Mouse (Mus musculus): ENCODE data around the gene Sppl3. TPM values are rescaled to one million over a fixed set of nuclear protein-coding genes. Genes with fewer than 3 reads are reported as not detected.

Gene Sppl3
- 7.9 and 12.1 TPM in 2 replicates for polyA plus RNA-seq (2015; fragmentation: Nextera tagmentation; extraction: Ambion mirVana)

DNA sequence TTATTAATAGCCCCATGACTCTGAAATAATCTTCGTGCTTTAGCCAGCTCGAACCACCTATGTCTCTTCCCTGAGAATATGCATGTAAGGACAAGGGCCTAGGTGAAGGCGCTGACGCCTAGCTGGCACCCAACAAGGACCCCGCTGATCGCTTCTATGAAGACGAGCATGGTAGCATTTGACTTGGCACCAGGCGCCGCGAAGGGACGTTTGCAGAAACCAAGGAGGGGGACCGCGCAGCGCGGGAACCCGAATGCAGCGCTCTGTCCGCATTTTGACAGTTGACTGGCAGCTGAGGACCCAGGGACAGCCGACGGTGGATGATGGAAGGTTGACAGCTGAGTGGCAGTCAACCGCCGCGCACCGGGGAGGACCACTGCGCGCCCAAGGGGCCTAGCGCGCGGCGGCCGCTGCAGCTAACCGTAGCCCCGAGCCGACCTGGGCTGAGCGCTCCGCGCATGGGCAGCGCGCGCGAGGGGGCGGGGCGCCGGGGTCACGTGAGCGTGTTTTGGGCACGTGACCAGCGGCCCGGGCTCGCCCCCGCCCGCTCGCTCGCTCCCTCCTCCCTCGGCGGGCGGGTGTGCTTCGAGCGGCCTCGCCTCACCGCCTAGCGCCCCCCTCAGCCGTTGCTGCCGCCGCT is at the start of gene Sppl3:
Gene Sppl3, plus strand, starts transcription at position 561 of the 640 bp plus-strand sequence.
- H3K27ac ChIP-seq (replicated peaks): peak within 1 kb of the TSS; percentile 94
- no peaks in the 10 kb centered on the region for H3K9me3 ChIP-seq (replicated peaks)
- H3K9ac ChIP-seq: peak within 1 kb of the TSS; percentile 100
- whole genome bisulfite sequencing (ENCODE audit: insufficient replicate concordance): under 1% methylated on average over 64 of the region's 65 CpGs
- H3K4me3 ChIP-seq (replicated peaks): peak within 1 kb of the TSS; percentile 100
- peak within 1 kb of the TSS; percentile 85 for H3K4me2 ChIP-seq
- H3K27me3 ChIP-seq: no peaks in the 10 kb centered on the region
- ATAC-seq (ENCODE audit: insufficient read depth): peak; percentile 82
- H3K36me3 ChIP-seq (replicated peaks): no peaks in the 10 kb centered on the region
- peaks cover 63% of the 10 kb centered on the region for H3K4me1 ChIP-seq (replicated peaks)

DNA sequence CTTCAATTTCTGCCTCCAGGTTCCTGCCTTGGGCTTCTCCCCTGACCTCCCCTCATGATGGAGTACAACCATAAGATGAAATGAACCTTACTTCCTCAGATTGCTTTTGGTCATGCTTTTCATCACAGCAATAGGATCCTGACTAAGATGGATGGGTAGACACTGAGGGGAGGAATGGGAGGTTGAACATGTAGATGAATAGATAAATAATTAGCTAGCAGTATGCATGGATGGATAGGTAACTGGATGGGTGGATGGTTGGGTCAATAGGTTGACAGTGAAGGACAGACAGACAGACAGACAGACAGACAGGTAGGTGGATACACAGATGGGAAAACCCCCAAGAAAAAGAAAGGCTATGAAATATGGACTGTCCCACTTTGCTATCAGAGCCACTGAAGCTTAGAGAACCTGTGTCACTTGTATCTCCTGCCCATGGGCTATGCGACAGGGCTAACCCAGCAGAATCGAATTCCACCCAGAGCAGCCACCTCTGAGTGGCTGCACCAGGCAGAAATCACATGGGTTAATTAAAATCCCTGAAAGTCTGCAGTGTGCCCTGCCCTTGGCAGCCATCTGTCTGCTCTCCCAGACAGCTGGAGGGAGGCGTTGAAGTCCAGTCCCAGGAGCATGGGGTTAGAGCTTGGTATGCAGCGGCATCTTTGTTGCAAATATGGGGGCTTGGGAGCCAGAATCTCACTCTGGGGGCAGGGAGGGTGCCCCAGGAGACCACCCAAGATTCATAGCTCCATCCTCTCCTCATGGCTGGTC is 49.2 kb upstream of the Sppl3 start:
- H3K36me3 ChIP-seq (replicated peaks): 0 out of 2 replicates have a peak, but pooled peaks cover 4% of the 10 kb centered on the region
- ATAC-seq (ENCODE audit: insufficient read depth): no peak
- H3K4me1 ChIP-seq (replicated peaks): peaks cover 27% of the 10 kb centered on the region
- H3K9ac ChIP-seq: no peak overlapping the region
- H3K4me3 ChIP-seq (replicated peaks): no peak overlapping the region
- 47% methylated on average over 4 of the region's 4 CpGs for WGBS (ENCODE audit: insufficient replicate concordance)
- no peak overlapping the region for H3K4me2 ChIP-seq
- H3K9me3 ChIP-seq (replicated peaks): no peaks in the 10 kb centered on the region
- H3K27ac ChIP-seq (replicated peaks): no peak overlapping the region
- H3K27me3 ChIP-seq: no peaks in the 10 kb centered on the region; the same call in 1 of the 2 replicates

- Histone ChIP-seq H3K4me1 (replicated peaks) (peaks cover 33% of the 10 kb centered on the region), H3K4me3 (replicated peaks) (peak overlapping the region; percentile 20; the same call in 1 of the 2 replicates), H3K36me3 (replicated peaks) (0 out of 2 replicates have a peak, but pooled peaks cover under 1% of the 10 kb centered on the region), H3K4me2 (peak overlapping the region; percentile 51), H3K27ac (replicated peaks) (peak overlapping the region; percentile 77), H3K27me3 (peaks cover 12% of the 10 kb centered on the region), H3K9ac (no peak overlapping the region; the same call in 1 of the 2 replicates), H3K9me3 (replicated peaks) (no peaks in the 10 kb centered on the region)
- 39% methylated on average over 7 of the region's 7 CpGs for WGBS (ENCODE audit: insufficient replicate concordance)
- ATAC-seq (ENCODE audit: insufficient read depth): peak; percentile 66
These were observed 46.5 kb upstream of the Sppl3 start for GRCm38 (mm10) chr5:114964315-114964966.

DNA sequence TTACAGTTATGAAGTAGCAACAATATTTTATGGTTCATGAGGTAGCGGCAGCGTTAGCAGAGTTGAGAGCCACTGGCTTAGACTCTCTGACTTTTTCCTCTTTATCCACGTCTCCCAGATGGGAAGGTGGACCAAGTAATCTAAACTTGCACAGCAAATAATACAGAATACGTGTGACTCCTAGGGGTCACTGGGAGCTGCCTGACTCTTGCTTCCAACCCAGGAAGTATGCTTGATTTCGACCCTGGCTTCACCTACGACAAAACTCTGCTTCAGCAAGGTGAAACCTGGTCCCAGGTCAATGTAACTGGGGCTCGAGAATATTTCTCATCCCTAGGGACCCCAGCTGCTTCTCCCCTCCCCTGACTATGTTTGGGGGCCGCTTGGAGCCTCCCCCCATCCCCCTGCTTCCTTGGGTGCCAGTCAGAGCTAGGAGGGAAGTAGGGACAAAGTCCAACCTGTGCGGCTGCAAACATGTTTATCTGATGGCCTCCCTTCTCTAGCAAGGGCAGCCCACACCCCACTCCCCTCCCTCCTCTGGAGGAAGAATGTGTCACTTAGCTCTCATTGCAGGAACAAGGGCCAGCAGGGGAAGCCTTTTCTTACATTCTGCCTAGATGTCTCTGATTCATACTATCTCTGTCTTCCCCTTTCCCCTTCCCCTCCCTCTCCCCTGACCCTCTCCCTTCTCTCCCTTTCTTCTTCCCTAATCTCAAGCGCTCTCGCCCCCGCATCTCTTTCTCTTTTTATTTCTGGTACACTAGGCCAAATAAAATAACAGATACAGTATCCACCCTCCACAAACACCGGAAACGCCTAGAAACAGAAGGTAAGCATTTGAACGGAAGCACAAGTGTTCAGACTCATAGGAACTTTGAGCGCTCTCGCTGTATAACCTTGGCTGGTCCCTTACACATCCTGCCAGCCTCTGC is 45.7 kb upstream of the Sppl3 start:
- Histone ChIP-seq H3K27ac (replicated peaks) (peak overlapping the region; percentile 77), H3K4me2 (peak overlapping the region; percentile 51), H3K36me3 (replicated peaks) (no peaks in the 10 kb centered on the region), H3K4me3 (replicated peaks) (0 out of 2 replicates have a peak overlapping the region, but pooled peaks have one; percentile 20), H3K9me3 (replicated peaks) (no peaks in the 10 kb centered on the region), H3K27me3 (peaks cover 20% of the 10 kb centered on the region), H3K4me1 (replicated peaks) (peaks cover 33% of the 10 kb centered on the region), H3K9ac (no peak overlapping the region)
- WGBS (ENCODE audit: insufficient replicate concordance): 38% methylated on average over 17 of the region's 17 CpGs
- ATAC-seq (ENCODE audit: insufficient read depth): no peak

DNA sequence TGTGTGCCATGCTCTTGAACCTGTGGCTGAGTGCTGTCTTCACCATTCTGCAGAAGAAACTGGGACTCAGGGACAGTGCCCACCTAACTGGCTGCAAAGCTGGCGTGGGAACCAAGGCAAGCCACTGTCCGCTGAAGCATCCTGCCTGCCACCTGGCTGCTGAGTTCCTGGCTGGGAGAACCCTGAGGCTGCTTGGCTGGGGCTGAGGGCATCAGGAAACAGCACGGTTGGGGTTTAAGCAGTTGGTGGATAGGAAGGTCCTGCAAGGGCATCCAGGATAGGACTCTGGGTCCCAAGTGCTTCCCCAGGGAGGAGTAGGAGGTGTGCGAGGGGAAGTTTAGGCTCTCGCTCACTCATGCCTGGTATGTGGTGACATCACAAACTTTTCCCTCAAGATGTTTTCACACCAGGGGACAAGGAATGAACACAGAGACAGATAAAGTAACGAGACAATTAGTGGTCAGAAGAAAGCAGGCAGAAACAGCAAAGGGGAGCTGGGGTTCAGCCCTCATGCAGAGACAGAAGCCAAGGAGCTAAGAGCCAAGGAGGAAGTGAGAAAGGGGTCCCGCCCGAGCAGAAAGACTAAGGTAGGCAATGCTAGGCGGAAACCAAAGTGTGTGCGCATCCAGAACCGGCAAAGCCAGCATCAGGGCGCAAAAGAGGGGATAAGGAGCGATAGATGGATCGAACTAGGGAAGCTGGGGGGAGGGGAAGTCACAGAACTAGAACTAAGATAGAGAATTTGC is 43.2 kb upstream of the Sppl3 start:
- peak overlapping the region; percentile 43 for H3K4me2 ChIP-seq
- no peak overlapping the region for H3K4me3 ChIP-seq (replicated peaks)
- no peak overlapping the region for H3K9ac ChIP-seq
- peaks cover 33% of the 10 kb centered on the region for H3K4me1 ChIP-seq (replicated peaks)
- no peaks in the 10 kb centered on the region for H3K36me3 ChIP-seq (replicated peaks)
- H3K27me3 ChIP-seq: peaks cover 21% of the 10 kb centered on the region
- WGBS (ENCODE audit: insufficient replicate concordance): 26% methylated on average over 14 of the region's 14 CpGs
- H3K9me3 ChIP-seq (replicated peaks): no peaks in the 10 kb centered on the region
- no peak overlapping the region for H3K27ac ChIP-seq (replicated peaks)
- ATAC-seq (ENCODE audit: insufficient read depth): no peak

DNA sequence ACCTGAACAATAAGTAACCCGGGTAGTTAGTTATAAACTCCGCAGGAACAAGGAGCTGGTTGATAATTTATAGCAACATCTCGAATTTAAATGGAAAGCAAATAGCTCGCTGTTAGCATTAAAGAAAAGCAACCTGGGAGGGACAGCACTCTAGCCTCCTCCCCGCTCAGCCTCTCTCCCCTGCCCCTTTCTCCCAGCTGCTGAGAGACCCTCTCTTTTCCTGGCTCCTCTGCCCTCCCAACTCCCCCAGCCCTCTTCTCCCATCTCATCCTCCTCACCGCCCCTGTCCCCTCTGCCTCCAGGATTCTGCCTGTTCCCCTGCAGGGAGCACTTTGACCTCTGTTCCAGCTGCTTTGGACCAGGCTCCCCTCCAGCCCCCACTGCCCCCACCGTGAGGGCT is 42.3 kb upstream of the Sppl3 start:
- Histone ChIP-seq H3K36me3 (replicated peaks) (no peaks in the 10 kb centered on the region), H3K4me1 (replicated peaks) (peaks cover 32% of the 10 kb centered on the region), H3K27me3 (peaks cover 21% of the 10 kb centered on the region), H3K4me2 (peak overlapping the region; percentile 43), H3K27ac (replicated peaks) (peak overlapping the region; percentile 53; the same call in 1 of the 2 replicates), H3K9ac (0 out of 2 replicates have a peak overlapping the region, but pooled peaks have one; percentile 12), H3K4me3 (replicated peaks) (peak overlapping the region; percentile 50), H3K9me3 (replicated peaks) (no peaks in the 10 kb centered on the region)
- whole genome bisulfite sequencing (ENCODE audit: insufficient replicate concordance): 32% methylated on average over 7 of the region's 7 CpGs
- ATAC-seq (ENCODE audit: insufficient read depth): no peak

- H3K4me1 ChIP-seq (replicated peaks): peaks cover 30% of the 10 kb centered on the region
- peaks cover 21% of the 10 kb centered on the region for H3K27me3 ChIP-seq
- H3K4me2 ChIP-seq: peak overlapping the region; percentile 43
- H3K27ac ChIP-seq (replicated peaks): peak overlapping the region; percentile 53; the same call in 1 of the 2 replicates
- peak overlapping the region; percentile 50 for H3K4me3 ChIP-seq (replicated peaks)
- no peaks in the 10 kb centered on the region for H3K36me3 ChIP-seq (replicated peaks)
- no peaks in the 10 kb centered on the region for H3K9me3 ChIP-seq (replicated peaks)
- H3K9ac ChIP-seq: 0 out of 2 replicates have a peak overlapping the region, but pooled peaks have one; percentile 12
- ATAC-seq (ENCODE audit: insufficient read depth): no peak
- 15% methylated on average over 4 of the region's 4 CpGs for WGBS (ENCODE audit: insufficient replicate concordance)
These were observed 41.9 kb upstream of the Sppl3 start for GRCm38 (mm10) chr5:114969064-114969463.

DNA sequence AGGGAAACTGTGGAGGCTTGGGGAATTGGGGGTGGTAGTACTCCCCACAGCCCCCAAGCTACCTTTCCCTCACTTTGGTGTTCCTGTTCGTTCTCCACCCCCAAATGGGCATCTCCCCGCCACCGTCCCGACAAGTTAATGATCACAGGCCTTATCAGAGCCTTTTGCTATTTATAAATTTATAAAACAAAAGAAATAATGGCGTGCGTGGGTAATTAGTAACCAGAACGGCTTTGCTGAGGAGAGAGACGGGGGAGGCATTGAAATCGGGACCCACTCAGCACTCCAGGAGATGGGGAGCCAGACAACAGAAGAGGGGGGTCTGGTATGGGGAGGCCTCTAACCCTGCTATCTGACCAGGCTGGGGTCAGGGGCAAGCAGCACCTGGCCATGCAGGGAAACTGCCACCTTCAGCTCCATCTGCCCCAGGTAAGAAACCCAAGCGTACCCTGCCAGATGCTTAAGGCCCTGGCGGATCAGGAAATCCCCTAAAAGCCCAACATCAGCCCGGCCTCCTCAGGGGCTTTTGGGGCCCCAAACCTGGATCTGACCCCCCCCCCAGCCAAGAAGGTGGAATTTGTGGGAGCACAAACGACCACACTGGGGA is 41.2 kb upstream of the Sppl3 start:
- peak overlapping the region; percentile 67 for H3K27ac ChIP-seq (replicated peaks)
- peaks cover 23% of the 10 kb centered on the region for H3K4me1 ChIP-seq (replicated peaks)
- H3K4me2 ChIP-seq: peak overlapping the region; percentile 43
- no peaks in the 10 kb centered on the region for H3K9me3 ChIP-seq (replicated peaks)
- peak overlapping the region; percentile 50 for H3K4me3 ChIP-seq (replicated peaks)
- H3K27me3 ChIP-seq: peaks cover 21% of the 10 kb centered on the region
- WGBS (ENCODE audit: insufficient replicate concordance): 48% methylated on average over 13 of the region's 13 CpGs
- H3K36me3 ChIP-seq (replicated peaks): no peaks in the 10 kb centered on the region
- no peak for ATAC-seq (ENCODE audit: insufficient read depth)
- H3K9ac ChIP-seq: peak overlapping the region; percentile 33; the same call in 1 of the 2 replicates

GRCm38 (mm10) chr5:114970824-114971227 is 40.1 kb upstream of the Sppl3 start, which contains the start of gene Hnf1a:
TSS of gene Hnf1a (minus strand) at chr5:114971094.
- 76% methylated on average over 17 of the region's 17 CpGs for WGBS (ENCODE audit: insufficient replicate concordance)
- peak; percentile 60 for ATAC-seq (ENCODE audit: insufficient read depth)

More at GRCm38 (mm10) chr5:114970824-114971227, 40.1 kb upstream of the Sppl3 start, which contains the start of gene Hnf1a:
- Histone ChIP-seq H3K36me3 (replicated peaks) (no peaks in the 10 kb centered on the region), H3K4me1 (replicated peaks) (peaks cover 12% of the 10 kb centered on the region), H3K27ac (replicated peaks) (peak within 1 kb of the TSS; percentile 67), H3K9ac (peak within 1 kb of the TSS; percentile 33; the same call in 1 of the 2 replicates), H3K9me3 (replicated peaks) (no peaks in the 10 kb centered on the region), H3K4me2 (peak within 1 kb of the TSS; percentile 43), H3K27me3 (peaks cover 21% of the 10 kb centered on the region), H3K4me3 (replicated peaks) (peak within 1 kb of the TSS; percentile 50)
